Mouse (Mus musculus) hindbrain, embryonic 11.5 days (tissue): ENCODE measurements around the gene Fmc1. TPM values are rescaled to one million over a fixed set of nuclear protein-coding genes. Genes with fewer than 3 reads are reported as not detected.

ENCODE experiments used
- ATAC-seq: fragments of 200-750 bp; cut with Nextera tagmentation; 2 replicates; pipeline ENCODE4 v1.8.0; 2017; ENCODE audit warnings: mild to moderate bottlenecking, moderate TSS enrichment, moderate library complexity; ENCODE audit not compliant: low FRiP score
- DNase-seq: peaks from one replicate; pipeline ENCODE4 v3.0.0-alpha.2; 2015; ENCODE audit warnings: low spot score
- H3K27ac ChIP-seq: fragments of 300-500 bp; sonication (generic); 2 replicates; pipeline ENCODE4 v1.5.1; 2014; ENCODE audit warnings: mild to moderate bottlenecking, low read depth, low read length
- H3K27me3 ChIP-seq: fragments of 300-500 bp; sonication (generic); 2 replicates; pipeline ENCODE4 v1.6.1; 2014; ENCODE audit warnings: mild to moderate bottlenecking, low read length, moderate library complexity, mixed read lengths; ENCODE audit not compliant: control insufficient read depth, insufficient read depth
- H3K36me3 ChIP-seq: fragments of 300-500 bp; sonication (generic); 2 replicates; pipeline ENCODE4 v1.6.1; 2014; ENCODE audit warnings: mild to moderate bottlenecking, low read length, moderate library complexity, mixed read lengths; ENCODE audit not compliant: control insufficient read depth, insufficient read depth
- H3K4me1 ChIP-seq: fragments of 300-500 bp; sonication (generic); replicated peaks from 2 replicates; pipeline ENCODE4 v1.6.1; 2014; ENCODE audit warnings: low read length, mixed read lengths; ENCODE audit not compliant: control insufficient read depth, insufficient read depth
- H3K4me2 ChIP-seq: fragments of 300-500 bp; sonication (generic); replicated peaks from 2 replicates; pipeline ENCODE4 v1.6.1; 2014; ENCODE audit warnings: mild to moderate bottlenecking, low read depth, low read length
- H3K4me3 ChIP-seq: fragments of 300-500 bp; sonication (generic); 2 replicates; pipeline ENCODE4 v1.5.1; 2014; ENCODE audit warnings: low read depth, low read length
- H3K9ac ChIP-seq: fragments of 300-500 bp; sonication (generic); 2 replicates; pipeline ENCODE4 v1.6.1; 2014; ENCODE audit warnings: low read depth, low read length
- H3K9me3 ChIP-seq: fragments of 300-500 bp; sonication (generic); 2 replicates; pipeline ENCODE4 v1.6.1; 2016; ENCODE audit warnings: low read length; ENCODE audit not compliant: control insufficient read depth
- WGBS: fragments of 180-500 bp; shearing (Covaris S2); extraction: QIAGEN DNeasy Blood & Tissue Kit; methylation state at CpG from one replicate; pipeline ENCODE4 v1.1.7; 2014; 5-methylcytosine and 5-hydroxymethylcytosine counted together
- polyA plus RNA-seq: library from polyadenylated mRNA; unstranded; fragments of >200 nt; fragmentation: Nextera tagmentation; extraction: Ambion mirVana; gene quantifications from 2 replicates; pipeline ENCODE4 v1.2.1, GENCODE M21; 2014

Fmc1 gene
- 118 and 124 TPM in 2 replicates for polyA plus RNA-seq

DNA sequence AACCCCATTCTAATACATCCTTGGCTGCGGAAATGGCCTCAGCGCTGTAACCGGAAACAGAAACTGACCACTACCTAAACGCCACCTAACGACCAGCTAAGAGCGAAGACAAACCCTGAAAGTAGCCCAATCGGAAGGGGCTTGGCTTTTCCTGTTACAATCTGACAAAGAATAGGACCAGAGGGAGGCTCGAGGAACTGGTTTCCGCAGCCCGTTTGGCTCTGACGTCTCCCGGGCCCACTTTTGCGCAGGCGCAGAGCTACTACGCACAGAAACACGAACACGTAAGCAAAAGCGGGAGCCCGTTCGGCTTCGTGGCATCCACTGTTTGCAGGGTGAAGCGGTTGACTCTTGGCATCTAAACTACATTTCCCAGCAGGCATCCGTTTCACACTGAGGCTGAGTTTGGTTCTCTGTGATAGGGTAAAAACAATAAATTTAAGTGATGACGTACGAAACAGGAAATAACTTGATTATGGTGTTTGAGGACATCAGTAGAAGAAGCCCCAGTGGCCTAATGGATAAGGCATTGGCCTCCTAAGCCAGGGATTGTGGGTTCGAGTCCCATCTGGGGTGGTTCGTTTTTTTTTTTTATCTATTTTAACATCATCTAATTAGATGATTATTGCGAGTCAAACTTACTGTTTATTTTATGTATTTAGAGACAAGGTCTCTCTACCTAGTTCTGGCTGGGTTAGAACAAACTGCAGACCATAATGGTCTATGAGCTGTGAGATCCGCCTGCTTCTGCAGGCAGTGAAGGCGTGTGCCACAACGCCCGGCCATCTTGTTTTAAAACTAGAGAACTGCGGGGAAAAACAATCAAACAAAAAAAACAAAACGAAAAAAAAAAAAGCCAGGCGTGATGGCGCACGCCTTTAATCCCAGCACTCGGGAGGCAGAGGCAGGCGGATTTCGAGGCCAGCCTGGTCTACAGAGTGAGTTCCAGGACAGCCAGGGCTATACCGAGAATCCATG lies at the start of gene Fmc1:
Gene Fmc1 (plus strand): TSS at position 75 of the 978 bp plus-strand sequence.
- H3K4me2 ChIP-seq, result peak within 1 kb of the TSS; percentile 75
- WGBS, result 6% methylated on average over 41 of the region's 41 CpGs
- peak within 1 kb of the TSS; percentile 82 for H3K4me3 ChIP-seq
- no peaks in the 10 kb centered on the region for H3K36me3 ChIP-seq
- peak within 1 kb of the TSS; percentile 94 for H3K9ac ChIP-seq
- no peaks in the 10 kb centered on the region for H3K27me3 ChIP-seq
- H3K9me3 ChIP-seq, result no peaks in the 10 kb centered on the region
- ATAC-seq (peak; percentile 90), DNase-seq (peak; percentile 96)
- no peaks in the 10 kb centered on the region for H3K4me1 ChIP-seq
- H3K27ac ChIP-seq, result peak within 1 kb of the TSS; percentile 94

DNA sequence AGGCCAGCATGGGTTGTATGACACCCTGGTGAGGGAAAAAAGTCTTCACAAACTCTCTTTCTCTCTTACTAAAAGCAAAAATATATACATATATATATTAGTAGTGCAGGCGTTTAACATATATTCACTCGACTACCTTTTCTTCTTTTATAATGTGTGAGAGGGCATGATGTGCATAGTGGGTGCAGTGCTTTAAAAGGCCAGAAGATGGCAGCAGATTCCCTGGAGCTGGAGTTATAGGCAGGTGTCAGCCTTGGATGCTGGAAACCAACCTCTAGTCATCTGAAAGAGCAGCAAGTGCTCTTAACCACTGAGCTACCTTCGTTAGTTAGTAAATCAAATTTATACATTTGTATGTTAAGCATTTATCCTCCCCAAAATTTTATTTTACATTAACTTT lies 40.8 kb upstream of the Fmc1 start:
- 80% methylated on average over 3 of the region's 3 CpGs for WGBS

DNA sequence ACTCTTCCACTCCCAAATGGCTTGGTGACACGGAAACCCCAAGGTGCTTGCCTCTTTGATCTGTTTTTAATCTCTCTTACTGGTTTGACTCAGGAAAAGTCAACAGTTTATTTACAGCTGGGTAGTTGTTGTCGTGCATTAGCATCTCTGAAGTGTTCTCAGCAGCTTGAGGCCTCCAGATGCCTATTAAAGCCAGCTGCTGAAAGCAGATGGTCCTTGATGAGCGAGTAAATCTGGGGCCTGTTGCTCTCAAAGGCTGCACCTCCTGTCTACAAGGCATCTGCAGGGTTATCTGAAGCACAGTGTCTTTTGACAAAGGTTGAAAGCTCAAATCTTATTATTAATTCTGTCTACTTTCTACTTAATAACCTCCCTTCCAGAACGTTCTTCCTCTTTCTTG lies 37.7 kb upstream of the Fmc1 start:
- no peak overlapping the region for H3K9ac ChIP-seq
- DNase-seq (no peak), ATAC-seq (no peak)
- H3K9me3 ChIP-seq, result no peaks in the 10 kb centered on the region
- no peaks in the 10 kb centered on the region for H3K4me1 ChIP-seq
- no peak overlapping the region for H3K4me3 ChIP-seq
- H3K4me2 ChIP-seq, result no peak overlapping the region
- no peaks in the 10 kb centered on the region for H3K27me3 ChIP-seq
- no peak overlapping the region for H3K27ac ChIP-seq
- peaks cover 9% of the 10 kb centered on the region for H3K36me3 ChIP-seq
- 61% methylated on average over 4 of the region's 4 CpGs for WGBS

More for the DNA sequence above, 40.8 kb upstream of the Fmc1 start:
- no peak for ATAC-seq
- no peaks in the 10 kb centered on the region for H3K4me1 ChIP-seq
- no peak overlapping the region for H3K4me2 ChIP-seq
- peak; percentile 70 for DNase-seq
- peaks cover 5% of the 10 kb centered on the region for H3K36me3 ChIP-seq
- no peak overlapping the region for H3K27ac ChIP-seq
- no peaks in the 10 kb centered on the region for H3K27me3 ChIP-seq
- no peak overlapping the region for H3K4me3 ChIP-seq
- no peak overlapping the region for H3K9ac ChIP-seq
- H3K9me3 ChIP-seq, result no peaks in the 10 kb centered on the region

DNA sequence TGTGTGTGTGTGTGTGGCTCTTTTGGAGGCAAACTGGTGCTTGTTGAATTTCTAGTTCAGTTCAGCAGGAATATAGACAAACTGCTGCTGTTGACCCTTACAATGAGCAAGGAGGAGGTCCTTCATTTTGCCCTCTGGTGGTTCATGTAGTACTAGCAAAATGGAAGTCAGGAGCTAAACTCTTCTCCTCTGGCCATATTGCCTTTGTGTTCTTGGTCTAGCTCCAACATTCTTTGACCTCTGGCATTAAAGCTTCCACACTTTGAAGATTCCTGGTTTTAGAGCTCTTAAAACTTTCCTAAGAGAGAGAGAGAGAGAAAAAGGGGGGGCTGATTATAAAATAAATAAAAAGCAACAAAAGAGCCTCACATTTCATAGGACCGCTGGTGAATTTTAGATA lies 21.2 kb upstream of the Fmc1 start:
- Histone ChIP-seq H3K27me3 (no peaks in the 10 kb centered on the region), H3K9me3 (no peaks in the 10 kb centered on the region), H3K9ac (no peak overlapping the region), H3K36me3 (no peaks in the 10 kb centered on the region), H3K4me1 (no peaks in the 10 kb centered on the region), H3K27ac (no peak overlapping the region), H3K4me3 (no peak overlapping the region), H3K4me2 (no peak overlapping the region)
- WGBS, result 94% methylated on average over 1 of the region's 1 CpGs
- DNase-seq (no peak), ATAC-seq (no peak)

DNA sequence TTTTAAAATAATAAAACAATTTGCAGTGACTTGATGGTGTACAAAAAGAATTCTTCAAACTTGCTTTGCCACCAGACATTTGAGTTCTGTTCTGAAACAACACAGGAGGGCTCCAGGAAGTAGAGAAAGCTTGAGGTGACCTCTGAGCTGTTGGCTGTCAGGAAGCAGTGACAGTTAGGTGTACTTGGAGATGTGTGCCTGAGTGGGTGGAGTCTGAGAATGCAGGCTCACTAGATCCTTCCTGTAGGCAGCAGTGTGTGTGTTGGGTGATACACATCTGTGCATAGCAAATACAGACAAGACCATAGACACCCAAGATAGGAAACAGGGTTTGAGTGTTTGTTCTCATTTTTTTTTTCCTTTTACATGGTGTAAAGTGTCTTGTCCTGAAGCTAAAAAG lies 20.5 kb upstream of the Fmc1 start:
- Histone ChIP-seq H3K4me1 (no peaks in the 10 kb centered on the region), H3K9ac (no peak overlapping the region), H3K4me3 (no peak overlapping the region), H3K27me3 (no peaks in the 10 kb centered on the region), H3K36me3 (no peaks in the 10 kb centered on the region), H3K4me2 (no peak overlapping the region), H3K9me3 (no peaks in the 10 kb centered on the region), H3K27ac (no peak overlapping the region)
- no peak for ATAC-seq
- DNase-seq, result no peak

DNA sequence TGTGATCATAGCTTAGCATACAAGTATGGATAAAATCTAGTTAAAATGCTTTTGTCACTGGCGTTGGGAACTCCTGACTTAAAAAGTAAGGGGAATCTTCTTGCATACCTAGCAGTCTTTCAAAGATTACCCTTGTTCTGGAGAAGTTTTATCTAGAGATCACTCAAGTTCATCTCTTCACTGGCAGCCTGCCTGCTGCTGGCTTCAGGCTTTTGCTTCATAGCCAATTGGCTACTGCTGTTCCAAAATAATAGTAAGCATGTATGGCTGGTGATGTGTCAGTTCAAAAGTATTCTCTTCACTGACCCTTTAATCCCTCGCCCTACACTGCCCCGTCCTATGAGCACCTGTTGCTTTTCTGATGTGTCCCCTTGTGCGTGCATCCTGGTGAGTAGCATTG lies 18.1 kb upstream of the Fmc1 start:
- H3K4me3 ChIP-seq, result no peak overlapping the region
- 92% methylated on average over 4 of the region's 4 CpGs for WGBS
- no peaks in the 10 kb centered on the region for H3K9me3 ChIP-seq

DNA sequence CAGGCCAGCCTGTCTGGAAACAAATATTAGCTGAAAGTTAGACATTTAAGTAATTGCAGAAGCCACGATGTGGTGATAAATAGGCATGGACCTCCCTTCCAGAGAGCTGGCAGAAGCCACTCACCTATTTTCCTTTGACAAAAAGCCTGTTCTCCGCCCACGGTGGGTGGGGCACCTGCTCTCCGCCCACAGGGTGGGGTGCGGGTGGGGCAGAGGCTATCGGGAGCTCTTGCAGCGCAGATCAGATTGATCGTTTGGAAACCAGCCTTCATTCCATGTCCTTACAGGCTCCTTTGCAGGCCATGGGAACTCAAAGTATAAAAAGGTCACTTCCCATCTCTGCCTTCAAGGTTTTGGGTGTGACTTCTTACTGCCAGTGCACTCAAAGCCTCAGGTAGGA lies 9.5 kb upstream of the Fmc1 start:
- Histone ChIP-seq H3K36me3 (no peaks in the 10 kb centered on the region), H3K27me3 (no peaks in the 10 kb centered on the region), H3K27ac (no peak overlapping the region), H3K4me3 (no peak overlapping the region), H3K9ac (no peak overlapping the region), H3K9me3 (no peaks in the 10 kb centered on the region), H3K4me2 (no peak overlapping the region), H3K4me1 (no peaks in the 10 kb centered on the region)
- DNase-seq, result no peak
- WGBS, result 27% methylated on average over 8 of the region's 8 CpGs
- ATAC-seq, result no peak

More for the DNA sequence above, 18.1 kb upstream of the Fmc1 start:
- Histone ChIP-seq H3K27ac (no peak overlapping the region), H3K36me3 (no peaks in the 10 kb centered on the region), H3K27me3 (no peaks in the 10 kb centered on the region), H3K9ac (no peak overlapping the region), H3K4me2 (no peak overlapping the region), H3K4me1 (no peaks in the 10 kb centered on the region)
- no peak for ATAC-seq
- DNase-seq, result no peak

DNA sequence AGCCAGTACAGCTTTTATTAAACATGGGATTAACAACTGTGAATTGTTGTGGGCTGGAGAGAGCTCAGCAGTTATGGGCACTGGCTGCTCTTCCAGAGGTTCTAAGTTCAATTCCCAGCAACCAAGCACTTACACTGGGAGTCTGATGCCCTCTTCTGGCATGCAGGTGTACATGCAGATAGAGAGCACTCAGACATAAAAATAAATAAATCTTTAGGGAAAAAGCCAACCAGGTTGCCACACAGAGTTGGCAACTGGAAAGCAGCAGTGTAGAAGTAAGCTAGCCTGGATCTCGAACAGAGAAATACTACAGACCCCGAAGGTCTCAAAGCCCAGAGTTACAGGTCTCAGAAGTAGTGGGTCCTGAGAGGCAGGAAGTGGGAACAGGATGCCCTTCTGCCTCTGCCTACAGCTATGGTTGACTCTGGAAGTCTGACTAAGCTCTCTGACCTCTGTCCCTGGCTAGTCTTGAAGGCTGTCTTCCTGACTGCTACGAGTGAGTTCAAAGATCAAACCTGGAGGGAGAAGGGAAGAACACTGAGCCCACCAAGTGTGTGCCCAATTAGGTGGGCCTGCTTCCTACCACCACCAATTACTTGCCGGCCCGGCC lies 2.0 kb upstream of the Fmc1 start:
- Histone ChIP-seq H3K27ac (no peak overlapping the region), H3K9ac (no peak overlapping the region), H3K36me3 (no peaks in the 10 kb centered on the region), H3K27me3 (no peaks in the 10 kb centered on the region), H3K9me3 (no peaks in the 10 kb centered on the region), H3K4me3 (no peak overlapping the region), H3K4me1 (no peaks in the 10 kb centered on the region), H3K4me2 (no peak overlapping the region)
- DNase-seq, result peak; percentile 28
- ATAC-seq, result no peak
- WGBS, result 69% methylated on average over 5 of the region's 5 CpGs
